Mouse (Mus musculus): ENCODE measurements around the gene Def6. TPM values are rescaled to one million over a fixed set of nuclear protein-coding genes. Genes with fewer than 3 reads are reported as not detected.

The Def6 gene
- polyA plus RNA-seq, 1 experiment from 2014 or later = 4.6 TPM

GRCm38 (mm10) chr17:28204052-28204720 lies 3.4 kb upstream of the Def6 start:
- H3K4me2 ChIP-seq (ENCODE audit: low read length) = no peak overlapping the region
- no peak overlapping the region for H3K9ac ChIP-seq (replicated peaks; ENCODE audit: low read depth, low read length)
- H3K9me3 ChIP-seq (ENCODE audit: control insufficient read depth, low read length) = no peaks in the 10 kb centered on the region
- no peaks in the 10 kb centered on the region for H3K27me3 ChIP-seq (replicated peaks; ENCODE audit: control insufficient read depth, insufficient read depth, low read length)
- WGBS = 40% methylated on average over 14 of the region's 14 CpGs
- no peak overlapping the region for H3K4me3 ChIP-seq (replicated peaks; ENCODE audit: low read length)
- H3K27ac ChIP-seq (ENCODE audit: low read length) = no peak overlapping the region
- H3K36me3 ChIP-seq (ENCODE audit: control insufficient read depth, insufficient read depth) = peaks cover 9% of the 10 kb centered on the region; the same call in 1 of the 2 replicates
- ATAC-seq = 0 out of 2 replicates have a peak, but pooled peaks have one; percentile 28
- no peaks in the 10 kb centered on the region for H3K4me1 ChIP-seq (replicated peaks; ENCODE audit: control insufficient read depth, insufficient read depth, low read length)

- 94% methylated on average over 8 of the region's 8 CpGs for WGBS
- ATAC-seq = no peak
- Histone ChIP-seq H3K27ac (ENCODE audit: low read length) (no peak overlapping the region), H3K27me3 (replicated peaks; ENCODE audit: control insufficient read depth, insufficient read depth, low read length) (no peaks in the 10 kb centered on the region), H3K9me3 (ENCODE audit: control insufficient read depth, low read length) (no peaks in the 10 kb centered on the region), H3K4me1 (replicated peaks; ENCODE audit: control insufficient read depth, insufficient read depth, low read length) (no peaks in the 10 kb centered on the region), H3K4me3 (replicated peaks; ENCODE audit: low read length) (no peak overlapping the region), H3K36me3 (ENCODE audit: control insufficient read depth, insufficient read depth) (peaks cover 9% of the 10 kb centered on the region; the same call in 1 of the 2 replicates), H3K9ac (replicated peaks; ENCODE audit: low read depth, low read length) (no peak overlapping the region), H3K4me2 (ENCODE audit: low read length) (no peak overlapping the region)
Measured at GRCm38 (mm10) chr17:28205443-28205842, 2.1 kb upstream of the Def6 start.

DNA sequence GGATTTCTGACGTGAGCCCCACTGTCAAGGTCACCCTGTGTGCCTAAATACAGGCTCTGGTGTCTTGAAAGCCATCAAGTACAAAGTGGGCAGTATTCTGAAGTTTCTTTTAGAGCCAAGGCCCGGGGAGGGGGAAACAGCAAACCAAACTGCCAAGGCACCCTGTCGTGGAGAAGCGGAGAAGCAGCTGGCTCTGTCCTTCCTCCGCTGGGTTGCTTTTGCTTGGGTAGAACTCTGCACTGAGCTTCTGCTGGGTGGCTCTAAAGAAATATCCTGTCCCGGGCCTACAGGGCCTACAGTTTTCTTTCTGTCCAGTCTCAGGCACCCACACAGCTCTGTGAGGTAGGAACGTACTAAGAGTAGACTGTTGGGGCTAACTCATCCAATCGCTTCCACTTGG lies 486 bp upstream of the Def6 start:
- WGBS = 74% methylated on average over 8 of the region's 8 CpGs
- Histone ChIP-seq H3K4me3 (replicated peaks; ENCODE audit: low read length) (no peak overlapping the region), H3K4me1 (replicated peaks; ENCODE audit: control insufficient read depth, insufficient read depth, low read length) (no peaks in the 10 kb centered on the region), H3K4me2 (ENCODE audit: low read length) (no peak overlapping the region), H3K9me3 (ENCODE audit: control insufficient read depth, low read length) (no peaks in the 10 kb centered on the region), H3K27ac (ENCODE audit: low read length) (no peak overlapping the region), H3K36me3 (ENCODE audit: control insufficient read depth, insufficient read depth) (peaks cover 3% of the 10 kb centered on the region; the same call in 1 of the 2 replicates), H3K27me3 (replicated peaks; ENCODE audit: control insufficient read depth, insufficient read depth, low read length) (no peaks in the 10 kb centered on the region), H3K9ac (replicated peaks; ENCODE audit: low read depth, low read length) (no peak overlapping the region)
- no peak for ATAC-seq

DNA sequence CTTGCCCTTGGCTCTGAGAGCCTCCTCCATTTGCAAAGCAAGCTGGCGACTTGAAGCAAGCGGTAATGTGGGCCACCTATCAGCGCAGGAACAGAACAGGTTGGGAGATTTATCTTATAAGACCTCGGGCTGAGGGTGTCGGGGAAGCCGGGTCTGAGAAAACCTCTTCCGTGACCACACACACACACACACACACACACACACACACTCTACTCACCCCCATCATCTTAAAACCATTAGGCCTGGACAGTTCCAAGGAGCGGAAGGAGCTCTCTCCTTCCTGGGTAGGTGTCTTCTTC lies 685 bp downstream of the Def6 start:
- no peak overlapping the region for H3K27ac ChIP-seq (ENCODE audit: low read length)
- WGBS = 89% methylated on average over 8 of the region's 8 CpGs
- no peak overlapping the region for H3K9ac ChIP-seq (replicated peaks; ENCODE audit: low read depth, low read length)
- H3K27me3 ChIP-seq (replicated peaks; ENCODE audit: control insufficient read depth, insufficient read depth, low read length) = no peaks in the 10 kb centered on the region
- no peak for ATAC-seq
- H3K4me3 ChIP-seq (replicated peaks; ENCODE audit: low read length) = no peak overlapping the region; the same call in 1 of the 2 replicates
- H3K4me1 ChIP-seq (replicated peaks; ENCODE audit: control insufficient read depth, insufficient read depth, low read length) = no peaks in the 10 kb centered on the region
- H3K4me2 ChIP-seq (ENCODE audit: low read length) = no peak overlapping the region
- no peaks in the 10 kb centered on the region for H3K9me3 ChIP-seq (ENCODE audit: control insufficient read depth, low read length)
- H3K36me3 ChIP-seq (ENCODE audit: control insufficient read depth, insufficient read depth) = no peaks in the 10 kb centered on the region

DNA sequence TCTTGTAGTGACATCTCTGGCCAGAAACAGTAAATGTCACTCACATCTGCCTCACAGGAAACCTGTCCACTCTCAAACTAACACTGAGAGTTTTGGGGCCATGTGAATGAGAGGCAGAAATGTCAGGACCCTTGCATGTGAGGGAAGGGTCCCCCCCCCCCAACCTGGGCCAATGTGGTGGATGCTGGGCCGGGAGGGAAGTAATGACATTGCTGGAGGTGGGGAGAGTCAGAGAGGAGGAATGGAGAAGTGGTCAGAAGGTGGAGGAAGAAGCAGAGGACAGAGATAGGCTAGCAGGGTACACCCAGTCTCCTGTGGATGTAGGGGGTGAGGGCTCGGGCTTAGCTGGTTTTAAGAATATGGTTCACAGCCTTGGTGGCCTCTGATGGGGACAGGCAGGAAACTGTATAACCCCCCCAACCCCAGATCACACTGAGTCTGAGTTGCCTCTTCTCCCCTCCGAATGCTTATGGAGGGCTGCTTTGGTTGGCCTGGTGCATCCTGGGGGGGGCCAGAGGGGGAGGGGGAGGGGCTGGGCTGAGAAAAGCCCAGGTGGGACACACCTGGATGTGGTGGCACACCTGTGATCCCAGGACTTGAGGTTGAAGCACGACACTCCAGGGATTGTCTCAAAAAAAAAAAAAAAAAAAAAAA lies 2.0 kb downstream of the Def6 start:
- H3K4me2 ChIP-seq (ENCODE audit: low read length) = no peak overlapping the region
- H3K36me3 ChIP-seq (ENCODE audit: control insufficient read depth, insufficient read depth) = no peaks in the 10 kb centered on the region
- H3K4me3 ChIP-seq (replicated peaks; ENCODE audit: low read length) = no peak overlapping the region
- no peak overlapping the region for H3K27ac ChIP-seq (ENCODE audit: low read length)
- no peak overlapping the region for H3K9ac ChIP-seq (replicated peaks; ENCODE audit: low read depth, low read length)
- no peaks in the 10 kb centered on the region for H3K9me3 ChIP-seq (ENCODE audit: control insufficient read depth, low read length)
- H3K27me3 ChIP-seq (replicated peaks; ENCODE audit: control insufficient read depth, insufficient read depth, low read length) = no peaks in the 10 kb centered on the region
- WGBS = 77% methylated on average over 4 of the region's 4 CpGs
- no peak for ATAC-seq
- no peaks in the 10 kb centered on the region for H3K4me1 ChIP-seq (replicated peaks; ENCODE audit: control insufficient read depth, insufficient read depth, low read length)

- Histone ChIP-seq H3K9me3 (ENCODE audit: control insufficient read depth, low read length) (no peaks in the 10 kb centered on the region), H3K27ac (ENCODE audit: low read length) (no peak overlapping the region), H3K9ac (replicated peaks; ENCODE audit: low read depth, low read length) (no peak overlapping the region), H3K27me3 (replicated peaks; ENCODE audit: control insufficient read depth, insufficient read depth, low read length) (no peaks in the 10 kb centered on the region), H3K4me3 (replicated peaks; ENCODE audit: low read length) (no peak overlapping the region), H3K4me2 (ENCODE audit: low read length) (no peak overlapping the region), H3K36me3 (ENCODE audit: control insufficient read depth, insufficient read depth) (no peaks in the 10 kb centered on the region), H3K4me1 (replicated peaks; ENCODE audit: control insufficient read depth, insufficient read depth, low read length) (no peaks in the 10 kb centered on the region)
- WGBS = 74% methylated on average over 6 of the region's 6 CpGs
- ATAC-seq = no peak
Measured at GRCm38 (mm10) chr17:28211921-28212341, 4.4 kb downstream of the Def6 start.

- no peak for ATAC-seq
Measured at GRCm38 (mm10) chr17:28212391-28212790, 4.8 kb downstream of the Def6 start.

GRCm38 (mm10) chr17:28213236-28213635 lies 5.7 kb downstream of the Def6 start:
- no peak for ATAC-seq
- Histone ChIP-seq H3K27me3 (replicated peaks; ENCODE audit: control insufficient read depth, insufficient read depth, low read length) (no peaks in the 10 kb centered on the region), H3K4me3 (replicated peaks; ENCODE audit: low read length) (no peak overlapping the region), H3K36me3 (ENCODE audit: control insufficient read depth, insufficient read depth) (no peaks in the 10 kb centered on the region), H3K9ac (replicated peaks; ENCODE audit: low read depth, low read length) (no peak overlapping the region), H3K4me1 (replicated peaks; ENCODE audit: control insufficient read depth, insufficient read depth, low read length) (no peaks in the 10 kb centered on the region), H3K27ac (ENCODE audit: low read length) (no peak overlapping the region), H3K4me2 (ENCODE audit: low read length) (no peak overlapping the region), H3K9me3 (ENCODE audit: control insufficient read depth, low read length) (no peaks in the 10 kb centered on the region)
- WGBS = 36% methylated on average over 4 of the region's 4 CpGs

More at GRCm38 (mm10) chr17:28212391-28212790, 4.8 kb downstream of the Def6 start:
- no peak overlapping the region for H3K4me3 ChIP-seq (replicated peaks; ENCODE audit: low read length)
- WGBS = 74% methylated on average over 9 of the region's 9 CpGs
- no peaks in the 10 kb centered on the region for H3K36me3 ChIP-seq (ENCODE audit: control insufficient read depth, insufficient read depth)
- H3K4me1 ChIP-seq (replicated peaks; ENCODE audit: control insufficient read depth, insufficient read depth, low read length) = no peaks in the 10 kb centered on the region
- H3K9me3 ChIP-seq (ENCODE audit: control insufficient read depth, low read length) = no peaks in the 10 kb centered on the region
- no peak overlapping the region for H3K9ac ChIP-seq (replicated peaks; ENCODE audit: low read depth, low read length)
- no peaks in the 10 kb centered on the region for H3K27me3 ChIP-seq (replicated peaks; ENCODE audit: control insufficient read depth, insufficient read depth, low read length)
- no peak overlapping the region for H3K27ac ChIP-seq (ENCODE audit: low read length)
- no peak overlapping the region for H3K4me2 ChIP-seq (ENCODE audit: low read length)

- ATAC-seq = no peak
- Histone ChIP-seq H3K4me2 (ENCODE audit: low read length) (no peak overlapping the region), H3K9ac (replicated peaks; ENCODE audit: low read depth, low read length) (no peak overlapping the region), H3K4me3 (replicated peaks; ENCODE audit: low read length) (no peak overlapping the region), H3K4me1 (replicated peaks; ENCODE audit: control insufficient read depth, insufficient read depth, low read length) (no peaks in the 10 kb centered on the region), H3K36me3 (ENCODE audit: control insufficient read depth, insufficient read depth) (no peaks in the 10 kb centered on the region), H3K9me3 (ENCODE audit: control insufficient read depth, low read length) (no peaks in the 10 kb centered on the region), H3K27me3 (replicated peaks; ENCODE audit: control insufficient read depth, insufficient read depth, low read length) (no peaks in the 10 kb centered on the region), H3K27ac (ENCODE audit: low read length) (no peak overlapping the region)
- whole genome bisulfite sequencing = 87% methylated on average over 9 of the region's 9 CpGs
Measured at GRCm38 (mm10) chr17:28216791-28217190, 9.2 kb downstream of the Def6 start.

All from forebrain, embryonic 16.5 days (tissue).